Mouse (Mus musculus): ENCODE measurements at regions not wholly inside any gene's neighbourhood (a gene's known extent, or its start where the extent isn't known, plus 50 kb on each side); places are given as distances from the start of the nearest gene placed in this dataset.

- TF ChIP-seq CTCF (IDR thresholded peaks at IDR 0.05) (no peak), EP300 (IDR thresholded peaks at IDR 0.05; ENCODE audit: insufficient read depth, low read depth, low read length) (no peak)
Observed at GRCm38 (mm10) chr10:122519981-122520380, 71.7 kb downstream of the Avpr1a start.

Data from heart, adult 2 months (tissue).